In genomic region chr13:19356720-19357119, GRCm38 (mm10) we compare ENCODE assay signal across 12 mouse cellular contexts. TPM values are rescaled to one million over a fixed set of nuclear protein-coding genes. Genes with fewer than 3 reads are reported as not detected.
DNase-seq lines count a peak whose midpoint lies in the region; ATAC-seq and TF ChIP-seq lines count a peak whose summit lies in the region.
"Had no signal": no experiment of that assay in that cellular context is flagged by ENCODE, and none has a peak within 500 bp of the region (broad histone marks: within the 10 kb centered on the region; RNA-seq: fewer than 3 reads in every experiment).

No protein-coding gene starts in this region.

- H3K36me3 ChIP-seq in heart, embryonic 16.5 days (ENCODE audit: control insufficient read depth, insufficient read depth): peaks cover 7% of the 10 kb centered on the region
- no peaks in the 10 kb centered on the region for H3K36me3 ChIP-seq in thymus, adult 2 months (ENCODE audit: control insufficient read depth, insufficient read depth, low read length)

- H3K27ac ChIP-seq in heart, embryonic 16.5 days (ENCODE audit: low read length): peak overlapping the region; percentile 79
- peak overlapping the region; percentile 45; the same call in 1 of the 2 replicates for H3K27ac ChIP-seq in thymus, adult 2 months (ENCODE audit: control insufficient read depth, insufficient read depth, low read length)
- H3K27ac ChIP-seq: macrophage had no signal

- peak; percentile 30; the same call in 1 of the 2 replicates for ATAC-seq in heart, embryonic 16.5 days (replicated peaks; ENCODE audit: extremely low read depth, insufficient read depth, low FRiP score)
- ATAC-seq in monocyte, adult 5-6 weeks (replicated peaks; ENCODE audit: insufficient number of reproducible peaks, low FRiP score, low TSS enrichment, poor library complexity, severe bottlenecking): peak; percentile 22; the same call in 1 of the 2 replicates

- no peaks in the 10 kb centered on the region; the same call in 1 of the 2 replicates for H3K4me1 ChIP-seq in heart, embryonic 16.5 days (ENCODE audit: control insufficient read depth, insufficient read depth, low read length)
- H3K4me1 ChIP-seq in thymus, adult 2 months (replicated peaks; ENCODE audit: control insufficient read depth, insufficient read depth, low read length): peaks cover 23% of the 10 kb centered on the region

- H3K27me3 ChIP-seq in heart, embryonic 16.5 days (ENCODE audit: control insufficient read depth, insufficient read depth, low read length): no peaks in the 10 kb centered on the region
- H3K27me3 ChIP-seq in thymus, adult 2 months (ENCODE audit: control insufficient read depth, insufficient read depth, low read length): no peaks in the 10 kb centered on the region

- no peaks in the 10 kb centered on the region for H3K9me3 ChIP-seq in heart, embryonic 16.5 days (replicated peaks; ENCODE audit: control insufficient read depth, low read length)

- 68% methylated on average over 5 of the region's 5 CpGs for WGBS in heart, embryonic 16.5 days
- 13% methylated on average over 5 of the region's 5 CpGs for WGBS in thymus, adult 2 months

- H3K4me2 ChIP-seq in heart, embryonic 16.5 days (ENCODE audit: low read depth, low read length): peak overlapping the region; percentile 12

- no peak for TF ChIP-seq CTCF in thymus, adult 2 months (IDR thresholded peaks at IDR 0.05; ENCODE audit: borderline replicate concordance, control insufficient read depth, extremely low read depth, insufficient read depth, low read length, poor library complexity)

- intact Hi-C loops in heart, postnatal 10 days (cut with DNase I): no loop called here

- H3K9ac ChIP-seq in heart, embryonic 16.5 days (ENCODE audit: low read length): no peak overlapping the region; the same call in 1 of the 2 replicates

- H3K4me3 ChIP-seq in heart, embryonic 16.5 days (ENCODE audit: low read length): no peak overlapping the region
- no peak overlapping the region for H3K4me3 ChIP-seq in thymus, adult 2 months (ENCODE audit: control insufficient read depth, insufficient read depth, low read length)
- H3K4me3 ChIP-seq: heart, adult 2 months had no signal

- no peak for DNase-seq in heart, postnatal 10 days
- DNase-seq in thymus, adult 2 months: peak; percentile 18
- DNase-seq in thymus, postnatal 10 days (ENCODE audit: low spot score in 2 of 2): no peak
- no peak for DNase-seq in c-Kit-positive CD71-positive TER-119-positive erythroid progenitor cells, embryonic 14.5 days (ENCODE audit: low spot score)
- DNase-seq in kidney, postnatal 36 days: no peak
- DNase-seq: cerebellum, adult 18-20 months; lung, adult 2 months; spleen, adult 18-20 months had no signal

- no peak for TF ChIP-seq POLR2A in thymus, adult 2 months (IDR thresholded peaks at IDR 0.05; ENCODE audit: control insufficient read depth, extremely low read depth, insufficient read depth, low read length, poor library complexity)

RNA-seq across cellular contexts. Expression of gene Stard3nl, which starts 38.9 kb away (rescaled TPM):
- polyA plus RNA-seq in heart, embryonic 16.5 days (2015; fragmentation: Nextera tagmentation; extraction: Ambion mirVana): 65.7 and 72.4 TPM in 2 replicates
- 10 to 100 TPM; 19.0 to 22.9 TPM for total RNA-seq in heart, postnatal 10 days (2021)
- 14.5 and 17.7 TPM in 2 replicates for polyA plus RNA-seq in thymus, adult 2 months (2012; rRNA removed)
- total RNA-seq in monocyte, adult 5-6 weeks (2017): 37.5 to 79.8 TPM (median 45.4 TPM) in 3 replicates
